Mouse (Mus musculus): ENCODE measurements around the gene Ropn1.
"Not testable (repeated sequence)": the region's sequence is repeated elsewhere in the genome, so short reads cannot be mapped to it uniquely, and the experiment has no call there.

Ropn1 gene

DNA sequence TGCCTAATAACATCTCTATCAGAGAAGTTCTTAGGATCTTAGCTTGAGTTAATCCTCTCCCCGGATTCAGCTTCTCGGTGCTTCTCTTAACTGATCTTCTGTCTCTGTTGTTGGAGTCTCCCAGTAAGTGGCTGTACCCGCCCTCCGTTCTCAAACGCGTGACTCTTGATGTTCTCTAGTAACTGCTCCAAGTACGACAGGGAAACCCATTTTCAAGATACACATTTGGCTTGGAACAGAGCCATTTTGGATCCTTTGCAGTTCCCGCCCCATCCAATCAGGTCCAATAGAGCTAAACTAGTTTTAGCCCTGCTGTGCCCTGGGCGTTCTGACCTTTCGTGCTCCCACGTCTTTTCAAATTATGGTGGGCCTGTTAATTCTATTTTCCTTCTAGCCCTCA is 41.4 kb downstream of the Ropn1 start:
- peak; percentile 12 for DNase-seq

DNA sequence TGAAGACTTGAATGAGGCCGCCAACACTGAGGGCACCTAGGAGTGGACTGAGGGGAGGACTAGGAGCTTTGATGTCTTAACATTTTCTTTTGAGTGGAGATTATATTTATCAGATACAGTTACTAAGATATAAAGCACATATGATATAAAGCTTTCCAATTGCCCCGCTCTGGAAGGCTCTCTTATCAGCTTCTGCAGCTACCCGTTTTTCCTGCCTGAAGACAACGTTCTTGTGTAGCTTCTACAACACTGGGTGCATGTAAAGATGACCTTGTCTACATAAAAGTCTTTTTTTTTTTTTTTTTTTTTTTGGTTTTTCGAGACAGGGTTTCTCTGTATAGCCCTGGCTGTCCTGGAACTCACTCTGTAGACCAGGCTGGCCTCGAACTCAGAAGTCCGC is 44.8 kb downstream of the Ropn1 start:
- DNase-seq: no peak

DNA sequence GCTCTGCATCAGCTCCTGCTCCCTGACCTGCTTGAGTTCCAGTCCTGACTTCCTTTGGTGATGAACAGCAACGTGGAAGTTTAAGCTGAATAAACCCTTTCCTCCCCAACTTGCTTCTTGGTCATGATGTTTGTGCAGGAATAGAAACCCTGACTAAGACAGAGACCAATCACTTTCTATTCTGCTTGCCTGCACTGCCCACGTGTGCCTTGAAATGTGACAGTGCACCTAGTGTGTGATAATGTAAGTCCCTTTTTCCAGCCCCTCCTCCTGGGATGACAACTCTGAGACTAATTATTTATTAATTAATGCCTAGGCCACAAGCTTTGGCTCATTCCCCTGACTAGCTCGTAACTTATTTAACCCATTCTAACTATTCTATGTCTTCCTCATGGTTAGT is 49.0 kb downstream of the Ropn1 start:
- not testable (repeated sequence) for DNase-seq

DNA sequence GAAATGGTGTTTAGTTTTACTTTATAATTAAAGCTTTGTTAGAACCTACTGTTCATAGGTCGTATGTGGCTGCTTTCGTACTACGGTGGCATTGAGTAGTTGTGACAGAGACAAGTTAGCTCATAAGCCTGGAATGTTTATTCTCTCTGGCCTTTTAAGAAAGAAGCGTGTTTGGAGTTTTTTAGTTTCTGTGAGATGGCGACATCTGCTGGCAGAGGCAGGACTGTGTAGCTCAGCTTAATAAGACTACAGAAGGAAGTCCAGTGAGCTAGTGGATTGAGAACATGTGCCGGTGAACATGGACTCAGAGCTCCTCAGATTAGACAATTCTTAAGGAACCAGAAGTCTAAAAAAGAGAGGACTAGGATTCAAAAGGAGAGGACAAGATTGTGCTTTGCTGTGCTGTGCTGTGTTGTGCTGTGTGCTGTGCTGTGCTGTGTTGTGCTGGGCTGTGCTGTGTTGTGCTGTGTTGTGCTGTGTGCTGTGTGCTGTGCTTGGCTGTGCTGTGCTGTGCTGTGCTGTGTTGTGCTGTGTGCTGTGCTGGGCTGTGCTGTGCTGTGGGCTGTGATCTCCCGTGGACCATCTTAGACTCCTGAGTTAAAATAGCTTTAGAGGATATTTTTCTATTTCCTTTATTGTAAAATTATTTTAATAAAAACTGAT is 50.6 kb downstream of the Ropn1 start:
- DNase-seq: peak; percentile 61

DNA sequence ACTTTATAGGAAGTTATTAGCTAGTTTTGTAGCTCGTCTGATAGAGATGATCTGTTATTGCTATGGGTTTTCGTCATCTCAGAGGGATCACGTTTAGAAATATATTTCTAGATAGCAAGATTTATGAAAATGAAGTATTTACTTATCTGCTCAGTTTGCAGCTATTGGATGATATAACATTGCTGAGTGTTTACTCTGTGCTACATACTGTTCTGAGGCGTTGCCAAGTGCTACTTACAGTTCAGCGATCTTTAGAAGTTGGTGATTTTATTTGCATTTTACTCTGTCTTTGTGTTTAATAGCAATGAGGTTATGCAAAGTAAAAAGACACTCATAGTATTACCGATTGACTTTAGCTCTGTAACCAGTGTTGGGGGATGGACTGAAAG is 51.1 kb downstream of the Ropn1 start:
- DNase-seq: no peak

DNA sequence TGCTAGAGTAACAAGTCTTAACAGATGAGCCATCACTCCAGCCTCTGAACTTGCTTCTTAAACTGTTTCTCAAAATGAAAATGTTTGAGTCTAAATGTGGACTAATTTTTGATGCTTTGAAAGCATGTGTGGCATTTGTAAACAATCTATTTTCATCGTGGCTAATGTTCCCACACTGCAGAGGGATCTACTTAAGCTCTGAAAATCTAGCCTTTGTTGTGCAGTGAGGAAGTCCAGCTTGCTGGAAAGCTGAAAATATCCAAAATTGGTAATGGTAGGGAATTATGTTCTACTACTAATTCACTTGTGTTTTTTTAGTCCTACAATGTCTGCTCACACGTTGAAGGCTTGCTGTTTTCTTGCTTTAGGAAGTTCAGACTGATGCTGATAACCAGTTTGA is 56.3 kb downstream of the Ropn1 start:
- DNase-seq: no peak

DNA sequence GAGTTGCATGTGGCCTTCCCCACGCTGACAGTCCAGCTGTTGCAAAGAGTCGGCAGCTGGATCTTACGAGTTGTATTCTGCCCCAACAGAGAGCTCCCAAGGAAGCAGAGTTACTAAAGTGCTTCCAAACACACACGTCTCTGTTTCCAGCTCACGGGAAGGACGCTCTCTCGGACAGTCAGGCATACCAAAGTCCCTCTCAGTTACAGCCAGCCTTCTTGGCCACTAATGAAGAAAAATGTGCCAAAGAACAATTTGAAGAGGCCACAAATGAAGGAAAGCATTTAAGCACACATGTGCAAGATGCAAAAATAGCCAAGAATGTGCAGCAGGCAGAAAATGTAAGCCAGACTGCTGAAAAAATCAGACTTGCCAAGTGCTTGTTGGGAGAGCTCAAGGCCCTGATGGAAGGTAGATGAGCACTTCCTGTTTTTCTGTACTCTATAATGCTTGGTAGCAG is 56.8 kb downstream of the Ropn1 start:
- no peak for DNase-seq

DNA sequence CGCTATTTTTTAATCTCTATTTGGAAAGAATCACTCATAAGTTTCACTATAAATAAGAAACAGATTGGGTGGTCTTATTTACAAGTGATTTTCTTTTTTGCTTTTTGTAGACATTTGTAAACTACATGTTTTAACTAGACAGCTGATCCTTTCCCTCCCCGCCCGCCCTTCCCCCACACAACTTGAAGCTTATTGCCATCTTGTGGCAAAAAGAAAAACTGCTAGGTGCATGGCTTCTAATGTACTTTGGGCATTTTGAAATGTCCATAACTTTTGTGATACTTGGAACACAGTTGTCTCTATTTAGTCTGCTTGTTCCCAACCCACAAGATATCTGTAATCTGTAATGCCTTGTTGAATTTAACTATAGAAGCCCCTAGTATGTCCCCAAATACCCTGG is 61.8 kb downstream of the Ropn1 start:
- DNase-seq: no peak

DNA sequence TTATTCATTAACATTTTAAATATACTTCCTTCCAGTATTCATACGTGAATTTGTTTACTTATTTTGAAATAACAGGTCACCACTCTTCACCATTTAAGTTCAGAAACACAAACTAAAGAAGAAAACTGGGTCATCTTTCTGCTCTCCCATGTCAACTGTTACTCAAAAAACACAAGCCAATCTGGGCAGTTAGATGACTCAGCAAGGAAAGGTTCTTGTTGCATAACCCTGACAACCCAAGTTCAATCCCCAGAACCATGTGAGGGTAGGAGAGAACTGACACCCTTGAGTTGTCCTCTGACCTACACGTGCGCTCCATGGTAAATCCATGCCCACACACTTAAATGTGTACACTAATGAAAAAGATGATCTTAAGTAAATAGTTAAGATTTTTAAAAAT is 75.4 kb downstream of the Ropn1 start:
- DNase-seq: no peak

Data from cerebellum, adult 8-10 months (tissue).